Mouse (Mus musculus) T-cell, adult 2 months (primary cell): ENCODE results near the gene Shisa9.
"Not testable (repeated sequence)": the region's sequence is repeated elsewhere in the genome, so short reads cannot be mapped to it uniquely, and the experiment has no call there.

ENCODE experiments used
- DNase-seq: peaks from one replicate; pipeline ENCODE4 v3.0.0; 2022; ENCODE audit warnings: low spot score

The Shisa9 gene

GRCm38 (mm10) chr16:11983616-11984270, at the start of gene Shisa9:
Gene Shisa9, plus strand, starts transcription at chr16:11984113.
- no peak for DNase-seq

GRCm38 (mm10) chr16:11940477-11940876, 43.4 kb upstream of the Shisa9 start:
- DNase-seq, result peak; percentile 16

- no peak for DNase-seq
Measured at GRCm38 (mm10) chr16:11960691-11961090, 23.2 kb upstream of the Shisa9 start.

- no peak for DNase-seq
Measured at GRCm38 (mm10) chr16:11966041-11966440, 17.9 kb upstream of the Shisa9 start.

GRCm38 (mm10) chr16:11966810-11967209, 17.1 kb upstream of the Shisa9 start:
- not testable (repeated sequence) for DNase-seq

- no peak for DNase-seq
Measured at GRCm38 (mm10) chr16:11967579-11967978, 16.3 kb upstream of the Shisa9 start.

- no peak for DNase-seq
Measured at GRCm38 (mm10) chr16:11973707-11974106, 10.2 kb upstream of the Shisa9 start.

GRCm38 (mm10) chr16:11976737-11977136, 7.2 kb upstream of the Shisa9 start:
- DNase-seq, result no peak

GRCm38 (mm10) chr16:11980764-11981163, 3.1 kb upstream of the Shisa9 start:
- no peak for DNase-seq

GRCm38 (mm10) chr16:11983106-11983615, 752 bp upstream of the Shisa9 start:
- no peak for DNase-seq

- DNase-seq, result no peak
Measured at GRCm38 (mm10) chr16:11984271-11984791, 418 bp downstream of the Shisa9 start.

- no peak for DNase-seq
Measured at GRCm38 (mm10) chr16:11987056-11987455, 3.1 kb downstream of the Shisa9 start.

- no peak for DNase-seq
Measured at GRCm38 (mm10) chr16:12005177-12005576, 21.3 kb downstream of the Shisa9 start.

GRCm38 (mm10) chr16:12010136-12010535, 26.2 kb downstream of the Shisa9 start:
- no peak for DNase-seq

GRCm38 (mm10) chr16:12012747-12013146, 28.8 kb downstream of the Shisa9 start:
- no peak for DNase-seq

- DNase-seq, result no peak
Measured at GRCm38 (mm10) chr16:12014523-12014922, 30.6 kb downstream of the Shisa9 start.

- no peak for DNase-seq
Measured at GRCm38 (mm10) chr16:12017921-12018618, 34.2 kb downstream of the Shisa9 start.

GRCm38 (mm10) chr16:12020103-12020755, 36.3 kb downstream of the Shisa9 start:
- DNase-seq, result no peak

- no peak for DNase-seq
Measured at GRCm38 (mm10) chr16:12032441-12032840, 48.5 kb downstream of the Shisa9 start.

GRCm38 (mm10) chr16:12034868-12035267, 51.0 kb downstream of the Shisa9 start:
- DNase-seq, result no peak

GRCm38 (mm10) chr16:12035626-12036025, 51.7 kb downstream of the Shisa9 start:
- no peak for DNase-seq

- DNase-seq, result no peak
Measured at GRCm38 (mm10) chr16:12040935-12041334, 57.0 kb downstream of the Shisa9 start.

- DNase-seq, result no peak
Measured at GRCm38 (mm10) chr16:12052051-12052450, 68.1 kb downstream of the Shisa9 start.
